Mouse (Mus musculus): ENCODE measurements around the gene Siae.

DNA sequence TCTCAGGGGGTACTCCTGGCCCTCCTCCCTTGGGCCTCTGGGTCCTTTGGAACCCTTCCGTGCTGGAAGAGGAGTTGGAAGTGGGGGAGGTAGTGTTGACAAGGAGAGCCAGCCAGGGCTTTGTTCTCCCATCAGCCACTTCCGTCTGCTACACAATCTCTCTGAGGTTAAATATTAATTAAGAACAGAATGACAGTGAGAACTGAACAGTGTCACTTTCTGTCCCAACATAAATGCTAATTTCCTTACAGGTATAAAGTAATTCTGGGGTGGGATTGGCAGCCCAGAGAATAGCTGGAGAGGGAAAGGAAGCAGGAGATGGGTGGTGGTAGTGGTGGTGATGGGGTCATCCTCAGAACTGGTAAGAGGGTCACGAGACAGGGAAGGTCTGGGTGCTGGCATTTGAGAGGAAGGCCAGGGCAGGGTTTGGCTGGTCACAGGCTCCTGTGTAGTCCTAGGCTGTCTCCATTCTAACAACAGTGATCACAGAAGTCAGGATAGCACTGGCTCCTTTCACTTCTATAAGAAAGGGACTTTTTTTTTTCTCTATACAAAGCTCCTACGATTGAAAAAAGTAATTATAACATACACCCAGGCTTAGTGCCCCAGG, 13.2 kb downstream of the Siae start:
- TF ChIP-seq TAL1 (IDR thresholded peaks at IDR 0.05; ENCODE audit: low read length), result no peak
- no peak for TF ChIP-seq GATA1 (IDR thresholded peaks at IDR 0.05; ENCODE audit: low read length)

Data from erythroblast, embryonic 14.5 days (primary cell).